Mouse (Mus musculus): Measurements from ENCODE around the gene Sys1.

GRCm38 (mm10) chr2:164465161-164465560, 8.4 kb downstream of the Sys1 start:
- TF ChIP-seq CTCF (IDR thresholded peaks at IDR 0.05; ENCODE audit: low read depth, low read length) (no peak), POLR2A (IDR thresholded peaks at IDR 0.05; ENCODE audit: insufficient read depth, low read length) (no peak), EP300 (IDR thresholded peaks at IDR 0.05; ENCODE audit: insufficient read depth, low read depth, low read length) (no peak)

Measured in ES-Bruce4 (cell line).